Mouse (Mus musculus): ENCODE results near the gene Bdkrb2.

The Bdkrb2 gene

DNA sequence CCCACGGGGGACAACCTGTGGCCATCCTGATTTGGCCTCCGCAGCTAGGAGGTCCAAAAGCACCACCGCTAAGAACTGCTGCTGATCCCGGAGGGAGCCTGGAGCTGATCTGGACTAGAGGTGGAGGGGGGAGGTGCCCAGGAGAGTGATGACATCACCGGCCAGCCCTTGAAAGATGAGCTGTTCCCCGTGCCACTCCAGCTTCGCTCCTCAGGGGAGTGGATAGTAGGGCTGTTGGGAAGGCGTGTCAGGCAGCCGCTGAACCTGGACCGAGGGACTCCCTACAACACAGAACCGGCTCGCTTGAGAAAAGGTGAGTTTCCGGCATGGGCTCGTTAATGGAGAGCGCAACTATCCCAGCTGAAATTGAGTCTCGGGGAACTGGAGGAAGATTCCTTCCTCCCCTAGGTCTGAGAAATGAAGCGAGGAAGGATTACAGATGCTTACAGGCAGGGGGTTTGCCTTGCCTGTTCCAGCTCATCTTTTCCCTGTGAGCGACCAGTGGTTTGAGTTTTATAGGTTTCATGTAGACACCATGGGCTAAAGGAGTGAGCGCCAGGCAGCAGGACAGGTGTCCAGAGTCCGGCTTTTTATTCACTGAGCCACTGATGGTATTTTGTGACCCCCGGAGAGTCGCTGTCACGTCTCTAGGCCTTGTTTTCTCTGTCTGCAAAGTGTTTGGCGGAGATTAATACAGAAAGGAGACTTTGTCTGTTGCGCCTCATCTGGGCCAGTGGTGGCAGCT is at the start of gene Bdkrb2:
TSS of gene Bdkrb2 (plus strand) at position 291 of the 745 bp plus-strand sequence.
- DNase-seq, result peak; percentile 95

- DNase-seq, result no peak
These were observed 48.9 kb upstream of the Bdkrb2 start for GRCm38 (mm10) chr12:105514111-105514510.

DNA sequence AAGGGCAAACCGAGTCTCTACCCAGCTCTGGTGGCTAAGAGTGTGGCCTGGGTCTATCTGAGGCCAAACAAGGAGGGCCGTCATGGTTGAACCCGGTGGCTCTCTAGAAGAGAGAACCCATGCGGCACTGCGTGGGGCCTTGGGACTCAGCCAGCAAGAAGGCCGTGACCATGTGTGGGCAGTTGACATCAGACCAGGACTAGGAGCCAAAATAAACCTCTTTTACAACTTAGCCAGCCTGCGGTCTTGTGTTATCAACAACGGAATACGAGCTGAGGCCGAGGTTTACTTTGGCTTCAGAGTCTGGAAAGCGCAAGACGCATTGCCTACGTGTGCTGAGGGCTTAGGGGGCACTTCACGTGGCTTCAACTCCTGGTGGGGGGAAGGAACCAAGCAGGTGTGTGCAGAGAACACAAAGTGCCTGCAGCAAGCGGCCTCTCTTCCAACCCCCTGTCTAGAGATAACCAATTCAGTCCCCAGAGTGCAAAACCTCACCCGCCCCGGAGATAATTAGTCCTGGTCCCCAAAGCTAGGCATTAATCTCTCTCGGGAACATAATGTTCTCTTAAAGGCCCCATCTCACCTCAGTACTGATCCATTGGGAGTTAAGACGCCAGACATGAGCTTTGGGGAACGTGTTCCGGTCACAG is 45.9 kb upstream of the Bdkrb2 start:
- peak; percentile 96 for DNase-seq

- peak; percentile 96 for DNase-seq
These were observed 43.2 kb upstream of the Bdkrb2 start for GRCm38 (mm10) chr12:105519851-105520250.

DNA sequence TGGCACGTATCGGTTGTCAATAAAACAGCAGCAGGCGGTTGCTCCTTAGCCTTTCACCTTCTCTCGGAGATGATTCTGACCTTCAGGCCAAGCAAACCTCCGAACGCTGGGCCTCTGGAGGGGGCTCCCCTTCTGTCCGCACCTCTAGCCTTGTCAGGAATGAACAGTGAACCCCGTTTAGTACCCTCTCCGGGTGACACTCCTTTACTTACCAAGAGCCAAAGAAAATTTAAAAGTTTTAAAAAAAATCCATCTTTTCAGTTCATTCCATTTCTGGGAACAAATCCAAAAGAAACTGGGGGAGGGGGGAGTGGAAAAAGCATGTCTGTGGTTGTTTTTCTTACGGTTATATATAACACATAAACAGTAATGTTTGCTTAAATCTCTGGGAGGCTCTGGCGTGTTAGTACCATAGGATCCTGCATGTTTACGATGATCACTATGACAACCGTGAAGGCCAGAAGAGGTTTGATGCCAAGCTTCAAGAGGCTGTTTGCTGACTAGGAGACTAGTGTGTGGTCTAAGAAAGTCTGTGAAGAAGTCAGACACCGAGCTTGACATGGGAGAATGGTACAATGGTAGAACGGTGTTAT is 41.8 kb upstream of the Bdkrb2 start:
- no peak for DNase-seq

DNA sequence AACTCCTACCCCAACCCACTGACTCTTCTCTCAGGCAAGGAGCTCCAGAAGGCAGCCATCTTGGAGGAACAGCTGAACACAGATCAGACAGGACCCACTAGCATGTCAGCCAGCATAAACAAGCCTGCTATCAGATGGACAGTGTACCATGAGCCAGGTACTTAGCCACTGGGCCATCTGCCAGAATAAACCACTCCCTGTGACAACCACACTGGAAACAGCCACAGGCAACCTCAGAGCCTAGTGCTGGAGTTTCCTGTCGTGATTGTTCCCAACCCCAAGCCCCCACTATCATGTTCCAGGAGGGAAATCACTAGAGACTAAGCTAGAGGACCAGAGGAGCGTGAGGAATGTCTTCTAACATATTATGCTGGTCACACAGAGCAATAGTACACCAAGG is 39.3 kb upstream of the Bdkrb2 start:
- peak; percentile 95 for DNase-seq

- DNase-seq, result no peak
These were observed 36.8 kb upstream of the Bdkrb2 start for GRCm38 (mm10) chr12:105526186-105526585.

- peak; percentile 98 for DNase-seq
These were observed 36.2 kb upstream of the Bdkrb2 start for GRCm38 (mm10) chr12:105526829-105527228.

- DNase-seq, result peak; percentile 95
These were observed 33.5 kb upstream of the Bdkrb2 start for GRCm38 (mm10) chr12:105529545-105529944.

GRCm38 (mm10) chr12:105531724-105532371 is 31.2 kb upstream of the Bdkrb2 start:
- peak; percentile 95 for DNase-seq

- peak; percentile 79 for DNase-seq
These were observed 28.2 kb upstream of the Bdkrb2 start for GRCm38 (mm10) chr12:105534842-105535241.

GRCm38 (mm10) chr12:105535968-105536760 is 26.9 kb upstream of the Bdkrb2 start:
- peak; percentile 84 for DNase-seq

DNA sequence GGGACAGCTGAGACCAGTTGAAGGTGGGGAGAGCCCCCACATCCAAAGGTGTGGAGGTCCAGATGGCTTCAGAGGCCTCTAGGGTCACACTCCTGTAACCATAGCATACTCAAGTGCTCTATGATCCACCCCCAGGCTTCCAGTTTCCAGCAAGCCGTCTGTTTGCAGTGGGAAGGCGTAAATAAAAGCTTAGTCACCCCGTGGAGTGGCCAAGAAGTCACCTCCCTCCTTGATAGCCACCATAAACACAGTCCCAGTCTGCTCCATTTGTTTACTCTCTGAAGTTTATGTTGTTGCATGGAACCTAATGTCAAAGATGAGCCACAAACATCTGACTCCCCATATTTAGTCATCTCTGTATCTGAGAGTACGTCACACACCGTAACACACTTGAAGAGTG is 25.9 kb upstream of the Bdkrb2 start:
- no peak for DNase-seq

GRCm38 (mm10) chr12:105539649-105540048 is 23.4 kb upstream of the Bdkrb2 start:
- DNase-seq, result peak; percentile 85

GRCm38 (mm10) chr12:105541590-105542402 is 21.2 kb upstream of the Bdkrb2 start:
- DNase-seq, result peak; percentile 78

GRCm38 (mm10) chr12:105542513-105542912 is 20.5 kb upstream of the Bdkrb2 start:
- peak; percentile 75 for DNase-seq

GRCm38 (mm10) chr12:105543176-105543575 is 19.9 kb upstream of the Bdkrb2 start:
- no peak for DNase-seq

DNA sequence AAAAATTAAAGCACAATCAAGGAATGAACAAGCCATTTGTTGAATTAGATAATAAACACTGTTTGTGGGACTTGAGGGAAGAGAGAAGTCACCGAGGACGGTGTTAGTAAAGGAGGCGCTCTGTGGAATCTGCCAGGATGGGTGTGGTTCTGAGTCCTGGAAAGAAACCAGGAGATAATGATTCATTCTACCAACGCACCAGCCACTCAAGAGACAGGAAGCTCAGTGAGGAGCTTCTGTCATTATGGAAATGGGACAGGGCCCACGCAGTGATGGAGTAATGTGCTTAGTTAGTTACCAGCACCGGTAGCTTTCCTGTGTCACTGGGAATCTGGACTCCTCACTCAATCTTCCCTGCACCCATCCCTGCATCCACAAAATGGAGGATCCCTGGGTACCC is 19.3 kb upstream of the Bdkrb2 start:
- peak; percentile 91 for DNase-seq

GRCm38 (mm10) chr12:105544872-105545271 is 18.2 kb upstream of the Bdkrb2 start:
- no peak for DNase-seq

DNA sequence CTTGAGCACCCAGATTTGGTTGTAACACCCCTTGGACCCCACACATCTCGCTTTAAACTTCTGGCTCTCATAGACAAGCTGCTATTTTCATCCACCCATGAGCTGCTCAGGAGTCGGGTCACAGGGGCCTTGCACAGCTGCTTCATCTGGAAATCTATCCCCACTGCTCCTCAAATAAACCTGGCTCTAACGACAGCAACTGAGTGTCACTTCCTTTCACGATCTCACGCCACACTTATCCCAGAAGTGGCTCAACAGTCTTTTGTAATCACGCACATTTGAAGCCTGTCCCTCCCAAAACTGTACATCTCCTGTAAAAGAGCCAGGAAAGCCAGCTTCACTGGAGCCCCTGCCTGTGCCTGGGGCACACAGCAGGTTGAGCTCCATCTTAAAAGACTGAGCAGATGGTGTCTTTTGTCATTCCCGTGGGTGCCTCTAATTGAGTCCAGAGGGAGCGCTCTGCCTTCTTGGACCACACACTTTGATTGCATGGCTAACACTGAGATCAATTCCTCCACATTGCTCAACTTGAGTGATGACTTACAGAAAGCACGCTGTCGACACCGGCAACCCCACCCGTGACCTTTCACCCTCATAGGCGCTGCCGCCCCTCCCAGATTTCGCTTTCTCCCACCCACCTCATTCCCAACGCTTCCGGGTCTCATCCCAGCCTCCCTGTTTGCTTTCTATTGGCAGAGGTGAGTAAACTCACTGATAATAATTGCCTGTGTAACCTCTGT is 17.2 kb upstream of the Bdkrb2 start:
- peak; percentile 95 for DNase-seq

DNA sequence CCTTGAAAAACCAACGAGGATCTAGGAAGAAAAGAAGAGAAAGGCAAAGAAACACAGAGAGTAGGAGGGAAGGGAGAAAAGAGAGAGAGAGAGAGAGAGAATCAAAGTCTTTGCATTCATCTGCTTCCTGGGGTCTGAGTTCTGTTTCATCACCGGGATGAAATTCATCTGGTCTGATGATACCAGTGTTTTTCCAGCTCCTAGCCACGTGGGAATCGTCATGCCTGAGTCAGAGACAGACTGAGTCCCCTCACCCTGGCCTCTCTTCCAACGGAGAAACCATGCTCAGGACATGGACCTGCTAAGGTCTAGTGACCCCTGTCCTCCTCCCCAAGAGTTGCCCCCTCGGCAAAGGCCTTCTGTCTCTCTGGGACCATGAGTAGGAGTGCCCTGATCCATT is 16.5 kb upstream of the Bdkrb2 start:
- peak; percentile 94 for DNase-seq
